Mouse (Mus musculus) stomach, embryonic 15.5 days (tissue): Measurements from ENCODE around the gene Rpl23a. TPM values are rescaled to one million over a fixed set of nuclear protein-coding genes. Genes with fewer than 3 reads are reported as not detected.

Experiments
- ATAC-seq: fragments of 200-750 bp; cut with Nextera tagmentation; 2 replicates; pipeline ENCODE4 v1.8.0; 2017; ENCODE audit warnings: low read depth, moderate number of reproducible peaks, moderate TSS enrichment; ENCODE audit not compliant: insufficient read depth, low FRiP score
- H3K27ac ChIP-seq: fragments of 300-500 bp; sonication (generic); 2 replicates; pipeline ENCODE4 v1.5.1; 2015; ENCODE audit warnings: mild to moderate bottlenecking, inconsistent platforms
- H3K27me3 ChIP-seq: fragments of 300-500 bp; sonication (generic); replicated peaks from 2 replicates; pipeline ENCODE4 v1.6.1; 2015; ENCODE audit warnings: inconsistent platforms
- H3K36me3 ChIP-seq: fragments of 300-500 bp; sonication (generic); 2 replicates; pipeline ENCODE4 v1.6.1; 2015; ENCODE audit warnings: inconsistent platforms
- H3K4me1 ChIP-seq: fragments of 300-500 bp; sonication (generic); 2 replicates; pipeline ENCODE4 v1.6.1; 2015; ENCODE audit warnings: inconsistent platforms
- H3K4me2 ChIP-seq: fragments of 300-500 bp; sonication (generic); 2 replicates; pipeline ENCODE4 v1.6.1; 2015; ENCODE audit warnings: mild to moderate bottlenecking, inconsistent platforms
- H3K4me3 ChIP-seq: fragments of 300-500 bp; sonication (generic); replicated peaks from 2 replicates; pipeline ENCODE4 v1.5.1; 2015; ENCODE audit warnings: inconsistent platforms
- H3K9ac ChIP-seq: fragments of 300-500 bp; sonication (generic); 2 replicates; pipeline ENCODE4 v1.6.1; 2015; ENCODE audit warnings: inconsistent platforms
- H3K9me3 ChIP-seq: fragments of 300-500 bp; sonication (generic); 2 replicates; pipeline ENCODE4 v1.6.1; 2016; ENCODE audit warnings: inconsistent platforms
- WGBS: fragments of 180-500 bp; shearing (Covaris S2); methylation state at CpG from one replicate; pipeline ENCODE4 v1.1.7; 2015; 5-methylcytosine and 5-hydroxymethylcytosine counted together
- polyA plus RNA-seq: library from polyadenylated mRNA; unstranded; fragments of >200 nt; fragmentation: Nextera tagmentation; extraction: Ambion mirVana; gene quantifications from 2 replicates; pipeline ENCODE4 v1.2.1, GENCODE M21; 2015

The Rpl23a gene
- 1,236 and 1,312 TPM in 2 replicates for polyA plus RNA-seq

GRCm38 (mm10) chr11:78182961-78183844 lies at the start of gene Rpl23a:
Gene Rpl23a, minus strand, starts transcription at chr11:78183584.
- under 1% methylated on average over 38 of the region's 38 CpGs for WGBS
- ATAC-seq, result peak; percentile 86
- Histone ChIP-seq H3K9ac (peak within 1 kb of the TSS; percentile 100), H3K9me3 (no peaks in the 10 kb centered on the region), H3K4me3 (peak within 1 kb of the TSS; percentile 98), H3K4me2 (peak within 1 kb of the TSS; percentile 62), H3K27me3 (no peaks in the 10 kb centered on the region), H3K36me3 (peaks cover 24% of the 10 kb centered on the region), H3K27ac (peak within 1 kb of the TSS; percentile 94), H3K4me1 (peaks cover 30% of the 10 kb centered on the region)

GRCm38 (mm10) chr11:78231518-78231917 lies 48.1 kb upstream of the Rpl23a start:
- 90% methylated on average over 6 of the region's 6 CpGs for WGBS
- Histone ChIP-seq H3K9me3 (no peaks in the 10 kb centered on the region), H3K4me2 (no peak overlapping the region), H3K27me3 (no peaks in the 10 kb centered on the region), H3K4me3 (no peak overlapping the region), H3K36me3 (peaks cover 72% of the 10 kb centered on the region), H3K9ac (no peak overlapping the region), H3K4me1 (no peaks in the 10 kb centered on the region), H3K27ac (no peak overlapping the region)
- no peak for ATAC-seq

- 91% methylated on average over 4 of the region's 4 CpGs for WGBS
- no peak for ATAC-seq
- Histone ChIP-seq H3K4me1 (no peaks in the 10 kb centered on the region), H3K9me3 (no peaks in the 10 kb centered on the region), H3K27ac (no peak overlapping the region), H3K9ac (no peak overlapping the region), H3K4me3 (no peak overlapping the region), H3K36me3 (peaks cover 77% of the 10 kb centered on the region), H3K27me3 (no peaks in the 10 kb centered on the region), H3K4me2 (no peak overlapping the region)
These were observed 40.2 kb upstream of the Rpl23a start for GRCm38 (mm10) chr11:78223586-78223985.

- H3K4me2 ChIP-seq, result no peak overlapping the region
These were observed 32.4 kb upstream of the Rpl23a start for GRCm38 (mm10) chr11:78215709-78216317.

GRCm38 (mm10) chr11:78213086-78213817 lies 29.9 kb upstream of the Rpl23a start:
- Histone ChIP-seq H3K9me3 (no peaks in the 10 kb centered on the region), H3K27ac (no peak overlapping the region), H3K4me1 (no peaks in the 10 kb centered on the region), H3K36me3 (peaks cover 82% of the 10 kb centered on the region), H3K4me2 (no peak overlapping the region), H3K27me3 (no peaks in the 10 kb centered on the region), H3K4me3 (no peak overlapping the region), H3K9ac (no peak overlapping the region)
- no peak for ATAC-seq
- 87% methylated on average over 14 of the region's 14 CpGs for WGBS

More at GRCm38 (mm10) chr11:78215709-78216317, 32.4 kb upstream of the Rpl23a start:
- no peak overlapping the region for H3K4me3 ChIP-seq
- no peaks in the 10 kb centered on the region for H3K27me3 ChIP-seq
- H3K36me3 ChIP-seq, result peaks cover 73% of the 10 kb centered on the region
- no peak overlapping the region for H3K9ac ChIP-seq
- 89% methylated on average over 11 of the region's 11 CpGs for WGBS
- no peaks in the 10 kb centered on the region for H3K9me3 ChIP-seq
- H3K27ac ChIP-seq, result no peak overlapping the region
- no peaks in the 10 kb centered on the region for H3K4me1 ChIP-seq
- ATAC-seq, result no peak

GRCm38 (mm10) chr11:78211513-78211912 lies 28.1 kb upstream of the Rpl23a start:
- Histone ChIP-seq H3K27me3 (no peaks in the 10 kb centered on the region), H3K9ac (no peak overlapping the region), H3K4me2 (no peak overlapping the region), H3K36me3 (peaks cover 79% of the 10 kb centered on the region), H3K9me3 (no peaks in the 10 kb centered on the region), H3K27ac (no peak overlapping the region), H3K4me3 (no peak overlapping the region), H3K4me1 (no peaks in the 10 kb centered on the region)
- WGBS, result 84% methylated on average over 5 of the region's 5 CpGs
- ATAC-seq, result no peak

GRCm38 (mm10) chr11:78210615-78211014 lies 27.2 kb upstream of the Rpl23a start:
- Histone ChIP-seq H3K9me3 (no peaks in the 10 kb centered on the region), H3K4me3 (no peak overlapping the region), H3K36me3 (peaks cover 78% of the 10 kb centered on the region), H3K9ac (no peak overlapping the region), H3K27ac (no peak overlapping the region), H3K4me2 (no peak overlapping the region), H3K4me1 (peaks cover 3% of the 10 kb centered on the region; the same call in 1 of the 2 replicates), H3K27me3 (no peaks in the 10 kb centered on the region)
- 57% methylated on average over 7 of the region's 7 CpGs for WGBS
- no peak for ATAC-seq

- Histone ChIP-seq H3K9me3 (no peaks in the 10 kb centered on the region), H3K27ac (no peak overlapping the region), H3K36me3 (peaks cover 73% of the 10 kb centered on the region), H3K9ac (no peak overlapping the region), H3K4me3 (no peak overlapping the region), H3K27me3 (no peaks in the 10 kb centered on the region), H3K4me2 (no peak overlapping the region), H3K4me1 (peaks cover 8% of the 10 kb centered on the region; the same call in 1 of the 2 replicates)
- WGBS, result 88% methylated on average over 6 of the region's 6 CpGs
- no peak for ATAC-seq
These were observed 26.5 kb upstream of the Rpl23a start for GRCm38 (mm10) chr11:78209886-78210285.

GRCm38 (mm10) chr11:78207190-78207589 lies 23.8 kb upstream of the Rpl23a start:
- Histone ChIP-seq H3K27ac (no peak overlapping the region), H3K9ac (no peak overlapping the region), H3K9me3 (no peaks in the 10 kb centered on the region), H3K4me1 (peaks cover 8% of the 10 kb centered on the region; the same call in 1 of the 2 replicates), H3K27me3 (no peaks in the 10 kb centered on the region), H3K4me3 (no peak overlapping the region), H3K36me3 (peaks cover 52% of the 10 kb centered on the region), H3K4me2 (no peak overlapping the region)
- no peak for ATAC-seq
- 86% methylated on average over 7 of the region's 7 CpGs for WGBS

- no peak for ATAC-seq
- H3K9me3 ChIP-seq, result no peaks in the 10 kb centered on the region
- no peak overlapping the region for H3K4me2 ChIP-seq
- WGBS, result 48% methylated on average over 13 of the region's 13 CpGs
- H3K27me3 ChIP-seq, result no peaks in the 10 kb centered on the region
- no peak overlapping the region for H3K9ac ChIP-seq
- H3K4me3 ChIP-seq, result no peak overlapping the region
- H3K36me3 ChIP-seq, result peaks cover 42% of the 10 kb centered on the region
- peaks cover 8% of the 10 kb centered on the region; the same call in 1 of the 2 replicates for H3K4me1 ChIP-seq
- H3K27ac ChIP-seq, result peak overlapping the region; percentile 26; the same call in 1 of the 2 replicates
These were observed 22.2 kb upstream of the Rpl23a start for GRCm38 (mm10) chr11:78205361-78206206.

GRCm38 (mm10) chr11:78204287-78204686 lies 20.9 kb upstream of the Rpl23a start:
- Histone ChIP-seq H3K4me2 (no peak overlapping the region), H3K9me3 (no peaks in the 10 kb centered on the region), H3K36me3 (peaks cover 30% of the 10 kb centered on the region), H3K27me3 (no peaks in the 10 kb centered on the region), H3K9ac (no peak overlapping the region), H3K27ac (no peak overlapping the region), H3K4me1 (peaks cover 8% of the 10 kb centered on the region; the same call in 1 of the 2 replicates), H3K4me3 (no peak overlapping the region)
- no peak for ATAC-seq
- WGBS, result 76% methylated on average over 6 of the region's 6 CpGs
